Mouse (Mus musculus) megakaryocyte, embryonic 14.5 days (primary cell): ENCODE measurements at regions not wholly inside any gene's neighbourhood (a gene's known extent, or its start where the extent isn't known, plus 50 kb on each side); places are given as distances from the start of the nearest gene placed in this dataset.

ENCODE experiments used
- H3K27me3 ChIP-seq: replicated peaks from 2 replicates; pipeline ENCODE3; 2012; ENCODE audit warnings: inconsistent platforms
- H3K36me3 ChIP-seq: replicated peaks from 2 replicates; pipeline ENCODE3; 2012; ENCODE audit warnings: low read length, inconsistent platforms, mixed read lengths
- H3K4me1 ChIP-seq: 2 replicates; pipeline ENCODE4 v1.6.1; 2012; ENCODE audit warnings: inconsistent platforms
- H3K4me3 ChIP-seq: replicated peaks from 2 replicates; pipeline ENCODE3; 2012; ENCODE audit warnings: moderate library complexity, mild to moderate bottlenecking, inconsistent platforms
- H3K9me3 ChIP-seq: 2 replicates; pipeline ENCODE4 v1.6.1; 2012; ENCODE audit warnings: inconsistent platforms
- FLI1 ChIP-seq: IDR thresholded peaks from 2 replicates; pipeline ENCODE4 v1.6.1; 2012; ENCODE audit warnings: low read length, inconsistent platforms, mixed read lengths
- GATA1 ChIP-seq: IDR thresholded peaks from 3 replicates; pipeline ENCODE4 v1.6.1; 2012; ENCODE audit warnings: mixed read lengths, low read length, inconsistent platforms, borderline replicate concordance

DNA sequence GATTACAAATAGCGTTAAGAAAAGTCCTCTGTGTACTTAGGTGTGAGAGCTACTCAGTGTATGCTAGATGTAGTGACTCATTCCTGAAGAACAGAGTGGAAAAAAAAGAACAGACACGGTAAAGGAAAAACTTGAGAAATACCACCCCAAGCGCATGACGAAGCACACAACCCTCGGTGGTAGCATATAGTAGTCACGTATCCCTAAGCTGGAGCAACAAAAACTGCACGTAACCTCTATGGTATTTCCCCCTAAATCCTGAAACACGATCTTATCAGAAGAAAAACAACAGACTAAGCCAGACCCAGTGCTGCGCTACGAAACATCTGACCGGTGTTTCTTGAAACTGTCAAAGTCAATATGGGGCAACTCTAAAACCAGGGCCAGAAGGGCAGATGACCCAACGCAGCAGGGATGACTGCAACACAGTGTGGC is 162.0 kb downstream of the Cysltr2 start:
- Histone ChIP-seq H3K27me3 (no peaks in the 10 kb centered on the region), H3K9me3 (no peaks in the 10 kb centered on the region), H3K4me1 (peaks cover 46% of the 10 kb centered on the region), H3K36me3 (no peaks in the 10 kb centered on the region), H3K4me3 (peak overlapping the region; percentile 81)
- no peak for TF ChIP-seq FLI1
- TF ChIP-seq GATA1 = no peak

DNA sequence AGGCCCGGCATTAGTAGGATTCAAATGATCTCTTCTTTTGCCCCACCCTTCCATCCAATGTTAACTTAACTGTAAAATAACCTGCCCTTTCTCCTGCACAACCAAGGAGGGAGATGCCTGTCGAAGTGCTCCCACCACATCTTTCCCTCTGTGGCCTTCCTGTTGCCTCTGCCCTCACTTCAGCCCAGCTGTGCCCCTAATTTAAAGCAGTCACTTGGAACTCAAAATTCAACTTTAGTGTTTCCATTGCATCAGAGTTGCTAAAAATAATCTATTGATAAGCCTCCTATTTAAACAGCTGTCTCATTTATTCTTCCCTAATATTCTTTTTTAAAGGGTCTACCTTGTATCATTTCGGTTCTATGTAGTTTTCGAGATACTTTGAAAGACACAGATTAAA is 163.1 kb downstream of the Cysltr2 start:
- Histone ChIP-seq H3K36me3 (no peaks in the 10 kb centered on the region), H3K4me1 (peaks cover 46% of the 10 kb centered on the region), H3K27me3 (no peaks in the 10 kb centered on the region), H3K4me3 (no peak overlapping the region), H3K9me3 (no peaks in the 10 kb centered on the region)
- TF ChIP-seq GATA1 (no peak), FLI1 (no peak)

- Histone ChIP-seq H3K4me1 (peaks cover 37% of the 10 kb centered on the region), H3K36me3 (no peaks in the 10 kb centered on the region), H3K4me3 (no peak overlapping the region), H3K27me3 (no peaks in the 10 kb centered on the region), H3K9me3 (no peaks in the 10 kb centered on the region)
- TF ChIP-seq GATA1 = no peak
- no peak for TF ChIP-seq FLI1
These were observed 164.4 kb downstream of the Cysltr2 start for GRCm38 (mm10) chr14:72884561-72884960.

DNA sequence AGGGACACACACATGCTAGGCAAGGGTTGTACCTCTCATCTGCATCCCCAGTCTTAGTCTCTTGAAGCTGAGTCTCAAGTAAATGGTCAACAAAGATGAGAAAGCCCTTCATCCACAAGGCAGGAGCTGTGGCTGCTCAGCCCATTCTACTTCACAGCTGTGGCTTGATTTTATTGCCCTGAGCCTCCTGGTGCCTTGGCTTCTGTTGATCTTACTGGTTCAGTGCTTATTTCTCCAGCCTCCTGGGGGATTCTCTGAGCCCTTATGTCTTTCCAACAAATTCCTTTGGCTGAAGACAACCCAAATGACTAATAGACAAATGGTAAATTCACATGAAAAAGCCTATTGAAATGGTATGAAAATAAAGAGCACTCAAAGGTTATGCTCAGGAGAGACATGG is 167.3 kb upstream of the Fndc3a start:
- peaks cover 3% of the 10 kb centered on the region; the same call in 1 of the 2 replicates for H3K4me1 ChIP-seq
- TF ChIP-seq FLI1 = no peak
- H3K4me3 ChIP-seq = no peak overlapping the region
- peaks cover 5% of the 10 kb centered on the region for H3K27me3 ChIP-seq
- no peaks in the 10 kb centered on the region for H3K36me3 ChIP-seq
- H3K9me3 ChIP-seq = no peaks in the 10 kb centered on the region

DNA sequence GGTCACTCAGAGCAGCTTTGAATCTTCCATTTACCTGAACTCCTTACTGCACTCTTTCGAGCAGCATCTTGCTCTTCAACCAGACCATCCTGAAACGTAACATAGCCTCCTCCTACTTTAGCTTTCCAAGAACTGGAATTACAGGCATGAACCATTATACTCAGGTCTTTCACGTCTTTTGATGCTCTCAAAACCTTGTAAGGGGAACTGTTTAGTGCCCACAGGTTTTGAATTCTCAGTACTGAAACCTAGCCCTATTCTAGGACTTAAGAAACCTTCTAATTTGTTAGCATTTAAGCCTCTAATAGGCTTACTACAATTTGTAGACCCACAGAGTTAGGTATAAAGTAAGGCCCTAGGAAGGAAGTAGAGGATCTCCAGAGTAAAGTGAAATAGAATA is 163.7 kb upstream of the Fndc3a start:
- Histone ChIP-seq H3K4me1 (peaks cover 16% of the 10 kb centered on the region), H3K27me3 (peaks cover 5% of the 10 kb centered on the region), H3K4me3 (no peak overlapping the region), H3K36me3 (no peaks in the 10 kb centered on the region), H3K9me3 (no peaks in the 10 kb centered on the region)
- TF ChIP-seq FLI1 (no peak), GATA1 (no peak)

- H3K27me3 ChIP-seq = peaks cover 1% of the 10 kb centered on the region
These were observed 159.5 kb upstream of the Fndc3a start for GRCm38 (mm10) chr14:72869188-72869749.

DNA sequence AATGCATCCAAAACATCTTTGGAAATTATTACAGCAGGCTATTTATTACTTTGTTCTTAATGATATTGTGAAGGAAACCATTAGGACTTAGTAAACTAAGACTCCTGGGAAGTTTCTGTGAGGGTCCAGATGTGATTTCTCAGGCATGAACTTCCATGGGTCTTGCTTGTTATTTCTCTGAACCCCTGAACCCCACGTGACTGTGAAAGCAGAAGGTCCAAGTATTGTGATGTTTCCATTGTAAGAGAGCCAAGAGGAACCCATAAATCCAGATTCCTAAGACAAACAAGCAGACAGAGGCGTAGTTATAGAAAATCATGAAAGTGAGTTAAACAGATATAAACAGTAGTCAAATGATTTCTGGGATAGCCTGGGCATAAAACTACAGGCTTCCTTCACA is 157.1 kb upstream of the Fndc3a start:
- H3K4me3 ChIP-seq = no peak overlapping the region
- TF ChIP-seq FLI1 (no peak), GATA1 (no peak)
- H3K27me3 ChIP-seq = peaks cover 1% of the 10 kb centered on the region
- peaks cover 27% of the 10 kb centered on the region for H3K4me1 ChIP-seq
- no peaks in the 10 kb centered on the region for H3K9me3 ChIP-seq
- no peaks in the 10 kb centered on the region for H3K36me3 ChIP-seq

More at GRCm38 (mm10) chr14:72869188-72869749, 159.5 kb upstream of the Fndc3a start:
- no peaks in the 10 kb centered on the region for H3K36me3 ChIP-seq
- no peaks in the 10 kb centered on the region for H3K9me3 ChIP-seq
- peaks cover 13% of the 10 kb centered on the region for H3K4me1 ChIP-seq
- no peak for TF ChIP-seq GATA1
- no peak for TF ChIP-seq FLI1
- peak overlapping the region; percentile 31 for H3K4me3 ChIP-seq

DNA sequence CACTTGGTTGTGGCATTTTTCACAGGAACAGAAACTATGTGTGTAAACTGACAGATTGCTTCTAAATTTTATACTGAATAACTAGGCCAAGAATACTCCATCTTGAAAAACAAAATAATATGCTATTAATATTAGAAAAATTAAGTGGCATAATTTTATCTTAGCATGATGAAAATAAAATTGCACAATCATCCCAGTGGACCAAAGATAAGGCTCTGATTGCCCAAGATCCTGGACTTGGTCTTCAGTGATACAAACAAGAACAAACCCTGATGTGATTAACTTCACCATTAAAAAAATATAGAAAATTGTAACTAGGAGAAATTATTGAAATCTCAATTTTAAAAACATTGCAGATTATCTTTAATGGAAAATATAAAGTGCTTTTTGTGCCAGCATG is 155.7 kb upstream of the Fndc3a start:
- Histone ChIP-seq H3K36me3 (no peaks in the 10 kb centered on the region), H3K4me1 (peaks cover 25% of the 10 kb centered on the region), H3K4me3 (no peak overlapping the region), H3K9me3 (no peaks in the 10 kb centered on the region), H3K27me3 (no peaks in the 10 kb centered on the region)
- no peak for TF ChIP-seq FLI1
- TF ChIP-seq GATA1 = no peak

DNA sequence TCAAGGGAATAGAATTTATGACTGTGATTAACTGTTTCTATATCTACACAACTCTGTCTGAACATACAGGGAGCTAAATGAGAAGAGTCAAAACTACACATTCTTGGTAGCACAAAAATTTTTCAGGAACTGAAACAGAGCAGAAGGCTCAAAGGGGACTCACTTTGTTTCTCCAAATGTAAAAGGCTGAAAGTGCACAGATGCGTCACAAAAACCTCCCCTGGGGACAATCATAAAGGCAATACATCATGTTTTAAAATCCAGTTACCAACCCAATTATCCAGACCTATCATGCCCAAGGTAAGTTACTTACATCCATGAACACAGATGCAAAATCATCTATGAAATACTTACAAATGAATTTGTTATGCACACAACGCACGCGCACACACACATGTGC is 155.0 kb upstream of the Fndc3a start:
- no peaks in the 10 kb centered on the region for H3K9me3 ChIP-seq
- H3K4me3 ChIP-seq = no peak overlapping the region
- no peak for TF ChIP-seq GATA1
- TF ChIP-seq FLI1 = no peak
- peaks cover 23% of the 10 kb centered on the region for H3K4me1 ChIP-seq
- H3K27me3 ChIP-seq = no peaks in the 10 kb centered on the region
- H3K36me3 ChIP-seq = no peaks in the 10 kb centered on the region

DNA sequence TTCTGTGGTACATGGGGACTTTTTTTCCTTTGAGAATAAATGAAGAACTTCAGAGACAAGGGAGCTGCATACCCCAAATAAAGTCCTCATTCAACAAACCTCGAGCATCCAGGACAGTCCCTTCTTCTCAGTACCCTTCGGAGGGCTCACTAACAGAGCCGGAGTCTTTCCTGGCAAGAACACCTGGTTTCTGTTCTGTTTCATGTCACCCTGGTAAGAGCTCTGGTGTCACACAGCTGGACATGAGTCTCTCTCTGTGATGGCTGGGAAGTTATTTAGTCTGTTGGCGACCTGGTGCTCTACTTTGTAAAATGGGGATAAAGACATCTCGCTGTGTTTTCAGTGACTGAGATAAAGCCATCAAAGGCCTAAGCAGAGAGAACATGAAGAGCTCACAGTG is 154.3 kb upstream of the Fndc3a start:
- H3K27me3 ChIP-seq = no peaks in the 10 kb centered on the region
- H3K36me3 ChIP-seq = no peaks in the 10 kb centered on the region
- no peak for TF ChIP-seq FLI1
- TF ChIP-seq GATA1 = no peak
- H3K4me1 ChIP-seq = peaks cover 17% of the 10 kb centered on the region
- no peak overlapping the region for H3K4me3 ChIP-seq
- no peaks in the 10 kb centered on the region for H3K9me3 ChIP-seq
